Mouse (Mus musculus) heart, embryonic 16.5 days (tissue): ENCODE results near the gene Cep128. TPM values are rescaled to one million over a fixed set of nuclear protein-coding genes. Genes with fewer than 3 reads are reported as not detected.

ENCODE experiments used
- ATAC-seq: fragments of 200-750 bp; cut with Nextera tagmentation; replicated peaks from 2 replicates; pipeline ENCODE4 v1.8.0; 2017; ENCODE audit warnings: moderate number of reproducible peaks; ENCODE audit not compliant: insufficient read depth, low FRiP score; ENCODE audit errors: extremely low read depth
- H3K27ac ChIP-seq: fragments of 300-500 bp; sonication (generic); 2 replicates; pipeline ENCODE4 v1.5.1; 2014; ENCODE audit warnings: mild to moderate bottlenecking, low read length, control low read depth, moderate library complexity
- H3K27me3 ChIP-seq: fragments of 300-500 bp; sonication (generic); 2 replicates; pipeline ENCODE4 v1.6.1; 2014; ENCODE audit warnings: low read length, mixed read lengths; ENCODE audit not compliant: control insufficient read depth, insufficient read depth
- H3K36me3 ChIP-seq: fragments of 300-500 bp; sonication (generic); 2 replicates; pipeline ENCODE4 v1.6.1; 2014; ENCODE audit not compliant: control insufficient read depth, insufficient read depth
- H3K4me1 ChIP-seq: fragments of 300-500 bp; sonication (generic); 2 replicates; pipeline ENCODE4 v1.6.1; 2014; ENCODE audit warnings: low read length, mixed read lengths; ENCODE audit not compliant: control insufficient read depth, insufficient read depth
- H3K4me2 ChIP-seq: fragments of 300-500 bp; sonication (generic); 2 replicates; pipeline ENCODE4 v1.6.1; 2014; ENCODE audit warnings: low read depth, mild to moderate bottlenecking, control low read depth, low read length
- H3K4me3 ChIP-seq: fragments of 300-500 bp; sonication (generic); 2 replicates; pipeline ENCODE4 v1.5.1; 2014; ENCODE audit warnings: mild to moderate bottlenecking, control low read depth, low read length
- H3K9ac ChIP-seq: fragments of 300-500 bp; sonication (generic); 2 replicates; pipeline ENCODE4 v1.6.1; 2014; ENCODE audit warnings: low read length, control low read depth
- H3K9me3 ChIP-seq: fragments of 300-500 bp; sonication (generic); replicated peaks from 2 replicates; pipeline ENCODE4 v1.6.1; 2016; ENCODE audit warnings: low read length; ENCODE audit not compliant: control insufficient read depth
- WGBS: fragments of 180-500 bp; shearing (Covaris S2); extraction: QIAGEN DNeasy Blood & Tissue Kit; methylation state at CpG from one replicate; pipeline ENCODE4 v1.1.7; 2014; 5-methylcytosine and 5-hydroxymethylcytosine counted together
- polyA plus RNA-seq: library from polyadenylated mRNA; unstranded; fragments of >200 nt; fragmentation: Nextera tagmentation; extraction: Ambion mirVana; gene quantifications from 2 replicates; pipeline ENCODE4 v1.2.1, GENCODE M21; 2015

The Cep128 gene
- polyA plus RNA-seq, 1 experiment from 2014 or later: 14.7 TPM

- WGBS: 85% methylated on average over 2 of the region's 2 CpGs
- Histone ChIP-seq H3K27me3 (no peaks in the 10 kb centered on the region), H3K4me3 (no peak overlapping the region), H3K4me1 (no peaks in the 10 kb centered on the region), H3K9ac (no peak overlapping the region), H3K4me2 (no peak overlapping the region), H3K27ac (no peak overlapping the region), H3K36me3 (no peaks in the 10 kb centered on the region), H3K9me3 (no peaks in the 10 kb centered on the region)
- no peak for ATAC-seq
These were observed 110.3 kb downstream of the Cep128 start for GRCm38 (mm10) chr12:91273936-91274335.

- no peak overlapping the region for H3K4me2 ChIP-seq
- no peaks in the 10 kb centered on the region for H3K9me3 ChIP-seq
- no peak overlapping the region for H3K4me3 ChIP-seq
- H3K27me3 ChIP-seq: no peaks in the 10 kb centered on the region
- peaks cover 9% of the 10 kb centered on the region for H3K4me1 ChIP-seq
- WGBS: 90% methylated on average over 2 of the region's 2 CpGs
- no peak overlapping the region for H3K27ac ChIP-seq
- H3K9ac ChIP-seq: no peak overlapping the region
- no peaks in the 10 kb centered on the region; the same call in 1 of the 2 replicates for H3K36me3 ChIP-seq
- ATAC-seq: no peak
These were observed 114.6 kb downstream of the Cep128 start for GRCm38 (mm10) chr12:91269634-91270033.

GRCm38 (mm10) chr12:91268974-91269373 is 115.2 kb downstream of the Cep128 start:
- no peak overlapping the region for H3K9ac ChIP-seq
- WGBS: 67% methylated on average over 3 of the region's 3 CpGs
- ATAC-seq: no peak

DNA sequence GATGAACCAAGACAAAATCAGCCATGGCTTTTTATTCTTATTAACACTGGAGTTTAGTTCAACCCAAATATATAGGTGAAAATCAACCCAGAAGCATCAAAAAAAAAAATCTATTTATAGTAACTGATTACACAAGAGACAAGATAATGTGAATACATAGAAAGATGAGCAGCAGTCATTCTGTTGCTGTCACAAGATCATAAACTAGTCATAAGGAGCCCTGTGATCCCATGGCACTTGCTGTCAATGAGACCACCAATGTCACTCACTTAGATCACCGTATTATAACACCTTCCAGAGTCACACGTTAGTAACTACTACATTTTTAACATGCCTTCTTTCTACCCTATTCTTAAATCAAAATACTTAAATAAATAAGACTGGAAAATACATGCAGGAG is 118.2 kb downstream of the Cep128 start:
- Histone ChIP-seq H3K27me3 (no peaks in the 10 kb centered on the region), H3K4me3 (no peak overlapping the region), H3K4me2 (no peak overlapping the region), H3K9ac (no peak overlapping the region), H3K27ac (no peak overlapping the region; the same call in 1 of the 2 replicates), H3K36me3 (no peaks in the 10 kb centered on the region; the same call in 1 of the 2 replicates), H3K9me3 (no peaks in the 10 kb centered on the region), H3K4me1 (peaks cover 10% of the 10 kb centered on the region)
- ATAC-seq: no peak
- 52% methylated on average over 2 of the region's 2 CpGs for WGBS

More at GRCm38 (mm10) chr12:91268974-91269373, 115.2 kb downstream of the Cep128 start:
- no peaks in the 10 kb centered on the region; the same call in 1 of the 2 replicates for H3K36me3 ChIP-seq
- peaks cover 10% of the 10 kb centered on the region for H3K4me1 ChIP-seq
- H3K4me3 ChIP-seq: no peak overlapping the region
- no peak overlapping the region for H3K4me2 ChIP-seq
- H3K9me3 ChIP-seq: no peaks in the 10 kb centered on the region
- no peak overlapping the region for H3K27ac ChIP-seq
- no peaks in the 10 kb centered on the region for H3K27me3 ChIP-seq

DNA sequence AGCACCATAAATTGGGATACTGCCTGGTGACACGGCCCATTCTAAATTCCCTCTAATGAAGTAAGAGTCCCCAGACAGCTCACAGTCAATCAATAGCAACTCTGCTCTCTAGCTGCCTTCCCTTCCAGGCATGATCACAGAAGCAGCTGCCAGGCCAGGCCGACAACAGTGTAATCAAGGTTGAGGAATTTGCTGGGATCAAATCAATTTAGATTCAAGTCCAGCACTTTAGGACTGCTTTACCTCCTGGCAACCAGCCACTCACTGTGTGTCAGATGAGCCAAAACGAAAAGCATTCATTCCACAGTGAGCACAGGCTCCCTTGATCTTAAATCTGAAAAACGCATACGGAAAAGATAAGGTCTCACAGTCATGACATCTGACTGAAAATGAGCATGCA is 118.7 kb downstream of the Cep128 start:
- Histone ChIP-seq H3K4me3 (no peak overlapping the region), H3K27ac (peak overlapping the region; percentile 48), H3K4me2 (no peak overlapping the region), H3K36me3 (no peaks in the 10 kb centered on the region; the same call in 1 of the 2 replicates), H3K27me3 (no peaks in the 10 kb centered on the region), H3K4me1 (peaks cover 10% of the 10 kb centered on the region), H3K9me3 (no peaks in the 10 kb centered on the region), H3K9ac (no peak overlapping the region)
- WGBS: 30% methylated on average over 5 of the region's 5 CpGs
- ATAC-seq: peak; percentile 70

- Histone ChIP-seq H3K4me3 (no peak overlapping the region), H3K4me1 (peaks cover 10% of the 10 kb centered on the region), H3K9me3 (no peaks in the 10 kb centered on the region), H3K36me3 (no peaks in the 10 kb centered on the region; the same call in 1 of the 2 replicates), H3K4me2 (no peak overlapping the region), H3K27me3 (no peaks in the 10 kb centered on the region), H3K9ac (no peak overlapping the region), H3K27ac (no peak overlapping the region)
- ATAC-seq: no peak
- WGBS: 82% methylated on average over 3 of the region's 3 CpGs
These were observed 119.3 kb downstream of the Cep128 start for GRCm38 (mm10) chr12:91264828-91265355.

DNA sequence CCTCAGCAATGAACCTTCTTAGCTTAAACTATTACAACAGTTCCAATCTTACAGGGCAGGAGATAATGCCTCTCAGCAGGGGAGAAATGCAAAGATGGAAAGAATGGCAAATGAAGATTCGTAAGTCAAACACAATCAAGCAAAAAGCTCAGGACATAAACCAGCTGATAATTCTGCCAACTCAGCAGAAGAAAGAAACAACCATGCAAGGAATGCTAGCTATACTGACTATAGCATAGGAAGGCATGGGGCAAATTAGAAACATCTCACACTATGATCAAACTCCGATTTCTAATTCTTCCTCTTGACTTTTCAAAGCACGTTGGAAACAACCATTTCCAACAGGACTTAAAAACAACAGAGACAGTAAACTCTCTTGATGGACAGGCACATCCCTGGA is 120.5 kb downstream of the Cep128 start:
- Histone ChIP-seq H3K27me3 (no peaks in the 10 kb centered on the region), H3K9ac (no peak overlapping the region), H3K4me2 (no peak overlapping the region), H3K27ac (no peak overlapping the region), H3K9me3 (no peaks in the 10 kb centered on the region), H3K4me1 (peaks cover 10% of the 10 kb centered on the region), H3K36me3 (no peaks in the 10 kb centered on the region; the same call in 1 of the 2 replicates), H3K4me3 (no peak overlapping the region)
- ATAC-seq: no peak
- whole genome bisulfite sequencing: 73% methylated on average over 3 of the region's 3 CpGs

DNA sequence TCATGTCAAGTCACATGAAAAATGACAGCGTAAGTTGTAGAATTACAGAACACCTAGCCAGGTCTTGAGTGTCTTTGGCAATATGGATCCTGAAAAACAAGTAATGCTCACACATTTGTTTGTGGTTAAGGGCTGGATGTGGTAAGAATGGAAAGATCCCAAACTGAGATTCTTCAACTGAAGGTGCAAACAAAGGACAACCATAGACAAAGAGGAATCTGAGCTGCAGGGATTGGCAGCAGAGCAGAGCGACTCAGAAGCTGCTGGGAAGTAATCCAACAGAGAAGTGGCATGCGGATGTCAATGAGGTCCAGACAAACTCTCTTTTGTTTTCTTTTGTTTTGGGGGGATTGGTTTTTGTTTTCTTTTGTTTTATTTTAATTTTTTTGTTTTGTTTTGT is 121.4 kb downstream of the Cep128 start:
- H3K4me1 ChIP-seq: peaks cover 10% of the 10 kb centered on the region
- no peaks in the 10 kb centered on the region for H3K9me3 ChIP-seq

GRCm38 (mm10) chr12:91256334-91256733 is 127.9 kb downstream of the Cep128 start:
- no peak overlapping the region for H3K27ac ChIP-seq
- H3K4me1 ChIP-seq: no peaks in the 10 kb centered on the region
- H3K4me3 ChIP-seq: no peak overlapping the region
- no peak overlapping the region for H3K9ac ChIP-seq
- no peak for ATAC-seq
- no peak overlapping the region for H3K4me2 ChIP-seq
- H3K36me3 ChIP-seq: no peaks in the 10 kb centered on the region
- H3K9me3 ChIP-seq: no peaks in the 10 kb centered on the region
- WGBS: 77% methylated on average over 7 of the region's 7 CpGs
- no peaks in the 10 kb centered on the region for H3K27me3 ChIP-seq

More for the DNA sequence above, 121.4 kb downstream of the Cep128 start:
- H3K27me3 ChIP-seq: no peaks in the 10 kb centered on the region
- ATAC-seq: no peak
- H3K4me3 ChIP-seq: no peak overlapping the region
- H3K36me3 ChIP-seq: no peaks in the 10 kb centered on the region; the same call in 1 of the 2 replicates
- H3K9ac ChIP-seq: no peak overlapping the region
- no peak overlapping the region for H3K4me2 ChIP-seq
- 70% methylated on average over 3 of the region's 3 CpGs for WGBS
- no peak overlapping the region for H3K27ac ChIP-seq
